In the genomic region with DNA sequence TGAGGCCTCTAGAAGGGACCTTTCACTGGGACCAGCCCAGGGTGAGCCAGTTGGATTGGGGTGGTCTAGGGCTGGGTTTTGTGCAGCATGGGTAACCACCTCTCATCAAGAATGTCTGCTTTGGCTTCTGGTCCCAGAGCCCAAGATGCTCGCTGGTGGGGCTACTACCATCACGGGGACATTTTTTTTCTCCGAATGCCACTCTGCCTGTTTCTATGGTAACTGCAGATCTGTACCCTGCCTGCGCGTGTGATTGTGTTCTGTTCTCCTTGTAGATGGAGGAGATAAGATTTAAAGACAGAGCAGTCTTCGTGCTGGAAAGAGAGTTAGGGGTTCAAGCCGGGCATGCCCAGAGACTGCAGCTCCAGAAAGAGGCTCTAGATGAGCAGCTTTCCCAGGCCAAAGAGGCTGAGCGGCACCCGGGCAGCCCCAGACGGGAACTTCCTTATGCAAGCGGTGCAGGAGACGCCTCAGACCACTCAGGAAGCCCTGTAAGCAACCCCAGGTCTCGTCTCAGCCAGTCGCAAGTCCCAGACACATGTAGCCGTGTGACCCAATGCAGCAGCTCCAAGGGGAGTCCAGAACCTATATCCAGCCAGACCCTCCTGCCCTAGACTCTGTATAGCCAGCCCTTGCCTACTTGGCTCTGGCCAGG, we compare ENCODE assay signal across 20 mouse cellular contexts.
DNase-seq lines count a peak whose midpoint lies in the region; ATAC-seq and TF ChIP-seq lines count a peak whose summit lies in the region.
"Had no signal": no experiment of that assay in that cellular context is flagged by ENCODE, and none has a peak within 500 bp of the region (broad histone marks: within the 10 kb centered on the region; RNA-seq: fewer than 3 reads in every experiment).

No protein-coding gene starts in this region.

- no peak overlapping the region for H3K9ac ChIP-seq in forebrain, postnatal 0 days
- no peak overlapping the region for H3K9ac ChIP-seq in forebrain, embryonic 16.5 days (replicated peaks; ENCODE audit: low read depth, low read length)
- H3K9ac ChIP-seq: embryonic facial prominence, embryonic 12.5 days; liver, postnatal 0 days; neural tube, embryonic 15.5 days had no signal

- peaks cover 20% of the 10 kb centered on the region; the same call in 1 of the 2 replicates for H3K36me3 ChIP-seq in forebrain, postnatal 0 days (ENCODE audit: insufficient read depth)
- no peaks in the 10 kb centered on the region for H3K36me3 ChIP-seq in forebrain, embryonic 16.5 days (ENCODE audit: control insufficient read depth, insufficient read depth)
- H3K36me3 ChIP-seq: embryonic facial prominence, embryonic 12.5 days; heart, embryonic 10.5 days had no signal

- WGBS in forebrain, postnatal 0 days: 61% methylated on average over 15 of the region's 15 CpGs
- WGBS in forebrain, embryonic 16.5 days: 69% methylated on average over 15 of the region's 15 CpGs

- no peak for TF ChIP-seq CTCF in forebrain, postnatal 0 days (IDR thresholded peaks at IDR 0.05; ENCODE audit: low read depth)

- no peak overlapping the region for H3K4me2 ChIP-seq in forebrain, postnatal 0 days (ENCODE audit: low read depth)
- no peak overlapping the region for H3K4me2 ChIP-seq in forebrain, embryonic 16.5 days (ENCODE audit: low read length)
- H3K4me2 ChIP-seq: embryonic facial prominence, embryonic 12.5 days; neural tube, embryonic 15.5 days had no signal

- H3K9me3 ChIP-seq in forebrain, postnatal 0 days (ENCODE audit: low read length): no peaks in the 10 kb centered on the region
- no peaks in the 10 kb centered on the region for H3K9me3 ChIP-seq in forebrain, embryonic 16.5 days (ENCODE audit: control insufficient read depth, low read length)
- H3K9me3 ChIP-seq: embryonic facial prominence, embryonic 12.5 days; heart, embryonic 10.5 days; neural tube, embryonic 15.5 days had no signal

- DNase-seq in forebrain, postnatal 0 days: peak; percentile 50
- DNase-seq in layer of hippocampus, adult 9-11 months: peak; percentile 37
- DNase-seq in layer of hippocampus, adult 9-10 months (ENCODE audit: low spot score): no peak
- DNase-seq in telencephalon, adult 2 months (ENCODE audit: low read depth, low spot score): peak; percentile 34
- DNase-seq in spleen, postnatal 14 days (ENCODE audit: low spot score in 2 of 2): no peak
- DNase-seq: adrenal gland, postnatal 36 days; B cell, adult 2 months; cerebellum, adult 8-10 months; gastrocnemius, postnatal 36 days; kidney, adult 11 months; left cerebral cortex, postnatal 4 days; liver, postnatal 0 days; lung, postnatal 14 days; spleen, adult 18-20 months; thymus, adult 18-20 months had no signal

- no peaks in the 10 kb centered on the region for H3K27me3 ChIP-seq in forebrain, postnatal 0 days (ENCODE audit: insufficient read depth, low read length)
- H3K27me3 ChIP-seq in forebrain, embryonic 16.5 days (replicated peaks; ENCODE audit: control insufficient read depth, insufficient read depth, low read length): no peaks in the 10 kb centered on the region

- H3K4me3 ChIP-seq in forebrain, postnatal 0 days (ENCODE audit: low read depth, low read length): no peak overlapping the region
- H3K4me3 ChIP-seq in forebrain, embryonic 16.5 days (replicated peaks; ENCODE audit: low read length): no peak overlapping the region
- H3K4me3 ChIP-seq: embryonic facial prominence, embryonic 12.5 days; heart, embryonic 10.5 days; neural tube, embryonic 15.5 days had no signal

- peaks cover 7% of the 10 kb centered on the region; the same call in 1 of the 2 replicates for H3K4me1 ChIP-seq in forebrain, postnatal 0 days (ENCODE audit: insufficient read depth)
- H3K4me1 ChIP-seq in forebrain, embryonic 16.5 days (replicated peaks; ENCODE audit: control insufficient read depth, insufficient read depth, low read length): peaks cover 3% of the 10 kb centered on the region; the same call in 1 of the 2 replicates

- peak; percentile 65 for ATAC-seq in forebrain, postnatal 0 days
- no peak for ATAC-seq in forebrain, embryonic 16.5 days
- peak; percentile 63 to 65 for ATAC-seq in hematopoietic stem cell, adult 5-6 weeks (replicated peaks in 1 of 2; ENCODE audit: insufficient read depth in 1 of 2, low FRiP score in 2 of 2, low TSS enrichment in 1 of 2, low read depth in 1 of 2, poor library complexity in 2 of 2, severe bottlenecking in 2 of 2)
- ATAC-seq: liver, postnatal 0 days had no signal

- no peak overlapping the region for H3K27ac ChIP-seq in forebrain, postnatal 0 days (ENCODE audit: low read depth, low read length)
- H3K27ac ChIP-seq in forebrain, embryonic 16.5 days (ENCODE audit: low read length): no peak overlapping the region
- H3K27ac ChIP-seq: heart, embryonic 10.5 days had no signal

Comparison
In these comparisons a context has a peak if more than half of its experiments do, and no peak if none do; other contexts are left out.
1. DNase-seq: peak in forebrain, postnatal 0 days (single experiment), layer of hippocampus, adult 9-11 months (single experiment) and telencephalon, adult 2 months (single experiment); none in layer of hippocampus, adult 9-10 months (single experiment) and spleen, postnatal 14 days (0 of 2).